Mouse (Mus musculus): ENCODE measurements around the gene Nos1ap. TPM values are rescaled to one million over a fixed set of nuclear protein-coding genes. Genes with fewer than 3 reads are reported as not detected.

The Nos1ap gene
- polyA plus RNA-seq, 1 experiment from 2014 or later: 6.0 TPM

DNA sequence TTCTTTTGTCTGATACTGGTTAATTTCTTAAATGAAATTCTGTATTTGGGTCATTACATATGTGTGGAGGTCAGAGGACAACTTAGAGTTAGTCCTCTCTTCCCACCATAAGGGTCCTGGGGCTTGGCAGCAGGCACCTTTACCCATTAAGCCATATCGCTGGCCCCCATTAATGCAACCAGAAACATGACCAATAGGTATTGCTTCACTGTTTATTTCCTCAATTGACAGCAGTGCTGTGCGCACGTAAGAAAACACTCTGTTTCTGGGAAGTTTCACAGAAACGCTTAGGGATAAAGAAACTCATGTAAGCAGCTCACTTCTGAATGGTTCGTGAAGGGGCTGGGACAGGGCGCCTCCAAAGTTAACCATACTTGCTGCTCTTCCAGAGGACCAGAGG is 44.4 kb downstream of the Nos1ap start:
- H3K9me3 ChIP-seq (ENCODE audit: low read length): peaks cover 6% of the 10 kb centered on the region; the same call in 1 of the 2 replicates
- H3K27me3 ChIP-seq (ENCODE audit: insufficient read depth, low read length): no peaks in the 10 kb centered on the region
- no peak overlapping the region for H3K4me3 ChIP-seq (ENCODE audit: low read depth, low read length)
- DNase-seq (no peak), ATAC-seq (peak; percentile 49; the same call in 1 of the 2 replicates)
- H3K27ac ChIP-seq (ENCODE audit: low read depth): peak overlapping the region; percentile 73
- WGBS (ENCODE audit: insufficient replicate concordance): 61% methylated on average over 6 of the region's 6 CpGs
- no peak overlapping the region for H3K9ac ChIP-seq (replicated peaks)
- no peaks in the 10 kb centered on the region for H3K36me3 ChIP-seq (replicated peaks; ENCODE audit: insufficient read depth, low read length)
- H3K4me1 ChIP-seq (ENCODE audit: insufficient read depth): no peaks in the 10 kb centered on the region
- TF ChIP-seq EP300 (IDR thresholded peaks at IDR 0.05; ENCODE audit: low read depth) (no peak), CTCF (IDR thresholded peaks at IDR 0.05; ENCODE audit: low read depth) (no peak)
- H3K4me2 ChIP-seq (ENCODE audit: low read depth, low read length): no peak overlapping the region

- TF ChIP-seq EP300 (IDR thresholded peaks at IDR 0.05; ENCODE audit: low read depth) (no peak), CTCF (IDR thresholded peaks at IDR 0.05; ENCODE audit: low read depth) (no peak)
- Histone ChIP-seq H3K4me3 (ENCODE audit: low read depth, low read length) (no peak overlapping the region), H3K27ac (ENCODE audit: low read depth) (peak overlapping the region; percentile 64; the same call in 1 of the 2 replicates), H3K9ac (replicated peaks) (no peak overlapping the region), H3K27me3 (ENCODE audit: insufficient read depth, low read length) (no peaks in the 10 kb centered on the region), H3K36me3 (replicated peaks; ENCODE audit: insufficient read depth, low read length) (no peaks in the 10 kb centered on the region), H3K4me1 (ENCODE audit: insufficient read depth) (peaks cover 36% of the 10 kb centered on the region), H3K9me3 (ENCODE audit: low read length) (peaks cover 6% of the 10 kb centered on the region; the same call in 1 of the 2 replicates), H3K4me2 (ENCODE audit: low read depth, low read length) (no peak overlapping the region)
- DNase-seq: no peak
- no peak for ATAC-seq
- 36% methylated on average over 3 of the region's 3 CpGs for WGBS (ENCODE audit: insufficient replicate concordance)
These were observed 50.2 kb downstream of the Nos1ap start for GRCm38 (mm10) chr1:170539507-170539906.

DNA sequence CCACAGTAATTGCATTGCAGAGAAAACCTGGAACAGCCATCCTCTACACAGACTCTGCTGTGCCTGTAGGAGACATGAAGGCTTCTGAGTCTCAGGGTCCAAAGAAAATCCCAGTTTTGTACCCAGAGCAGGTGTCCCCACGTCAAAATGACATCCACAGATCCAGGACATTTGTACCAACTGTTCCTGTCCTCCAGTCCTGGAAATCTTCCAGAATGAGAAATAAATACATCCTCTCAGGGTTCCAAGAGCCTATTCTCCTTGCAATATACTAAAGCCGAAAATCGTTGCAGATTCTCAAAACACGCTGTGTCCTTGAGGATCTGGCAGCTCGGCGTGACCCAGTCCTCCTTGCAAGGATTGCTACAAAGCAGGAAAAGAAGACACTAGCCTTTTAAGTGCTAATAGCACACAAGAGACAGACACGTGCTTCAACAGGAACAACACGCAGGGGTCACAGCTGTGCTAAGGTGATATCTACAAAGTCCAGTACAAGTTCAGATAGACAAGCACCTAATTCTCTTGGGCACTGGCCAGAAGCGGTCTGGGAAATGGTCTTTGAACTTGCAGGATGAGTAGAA is 51.1 kb downstream of the Nos1ap start:
- DNase-seq (peak; percentile 25), ATAC-seq (peak; percentile 82)
- Histone ChIP-seq H3K36me3 (replicated peaks; ENCODE audit: insufficient read depth, low read length) (no peaks in the 10 kb centered on the region), H3K4me2 (ENCODE audit: low read depth, low read length) (no peak overlapping the region), H3K27ac (ENCODE audit: low read depth) (peak overlapping the region; percentile 64), H3K9ac (replicated peaks) (no peak overlapping the region), H3K4me3 (ENCODE audit: low read depth, low read length) (no peak overlapping the region), H3K9me3 (ENCODE audit: low read length) (peaks cover 6% of the 10 kb centered on the region; the same call in 1 of the 2 replicates), H3K27me3 (ENCODE audit: insufficient read depth, low read length) (no peaks in the 10 kb centered on the region), H3K4me1 (ENCODE audit: insufficient read depth) (peaks cover 36% of the 10 kb centered on the region)
- WGBS (ENCODE audit: insufficient replicate concordance): 57% methylated on average over 9 of the region's 9 CpGs
- TF ChIP-seq CTCF (IDR thresholded peaks at IDR 0.05; ENCODE audit: low read depth): no peak
- no peak for TF ChIP-seq EP300 (IDR thresholded peaks at IDR 0.05; ENCODE audit: low read depth)

GRCm38 (mm10) chr1:170536344-170536743 is 53.3 kb downstream of the Nos1ap start:
- H3K9ac ChIP-seq (replicated peaks): no peak overlapping the region
- no peak overlapping the region for H3K4me3 ChIP-seq (ENCODE audit: low read depth, low read length)
- no peak for ATAC-seq
- H3K4me2 ChIP-seq (ENCODE audit: low read depth, low read length): 0 out of 2 replicates have a peak overlapping the region, but pooled peaks have one; percentile 22
- 42% methylated on average over 3 of the region's 3 CpGs for WGBS (ENCODE audit: insufficient replicate concordance)
- no peak for DNase-seq
- no peaks in the 10 kb centered on the region for H3K36me3 ChIP-seq (replicated peaks; ENCODE audit: insufficient read depth, low read length)
- H3K4me1 ChIP-seq (ENCODE audit: insufficient read depth): peaks cover 36% of the 10 kb centered on the region
- H3K27me3 ChIP-seq (ENCODE audit: insufficient read depth, low read length): no peaks in the 10 kb centered on the region
- TF ChIP-seq EP300 (IDR thresholded peaks at IDR 0.05; ENCODE audit: low read depth) (no peak), CTCF (IDR thresholded peaks at IDR 0.05; ENCODE audit: low read depth) (no peak)
- H3K27ac ChIP-seq (ENCODE audit: low read depth): no peak overlapping the region
- peaks cover 3% of the 10 kb centered on the region; the same call in 1 of the 2 replicates for H3K9me3 ChIP-seq (ENCODE audit: low read length)

- no peak for TF ChIP-seq CTCF (IDR thresholded peaks at IDR 0.05; ENCODE audit: low read depth)
- no peak for TF ChIP-seq EP300 (IDR thresholded peaks at IDR 0.05; ENCODE audit: low read depth)
- Histone ChIP-seq H3K9me3 (ENCODE audit: low read length) (no peaks in the 10 kb centered on the region), H3K27ac (ENCODE audit: low read depth) (peak overlapping the region; percentile 76), H3K4me2 (ENCODE audit: low read depth, low read length) (0 out of 2 replicates have a peak overlapping the region, but pooled peaks have one; percentile 32), H3K4me3 (ENCODE audit: low read depth, low read length) (no peak overlapping the region), H3K36me3 (replicated peaks; ENCODE audit: insufficient read depth, low read length) (no peaks in the 10 kb centered on the region), H3K4me1 (ENCODE audit: insufficient read depth) (peaks cover 36% of the 10 kb centered on the region), H3K27me3 (ENCODE audit: insufficient read depth, low read length) (no peaks in the 10 kb centered on the region), H3K9ac (replicated peaks) (no peak overlapping the region)
- ATAC-seq (peak; percentile 65), DNase-seq (peak; percentile 35)
- WGBS (ENCODE audit: insufficient replicate concordance): 27% methylated on average over 2 of the region's 2 CpGs
These were observed 54.4 kb downstream of the Nos1ap start for GRCm38 (mm10) chr1:170535221-170535620.

DNA sequence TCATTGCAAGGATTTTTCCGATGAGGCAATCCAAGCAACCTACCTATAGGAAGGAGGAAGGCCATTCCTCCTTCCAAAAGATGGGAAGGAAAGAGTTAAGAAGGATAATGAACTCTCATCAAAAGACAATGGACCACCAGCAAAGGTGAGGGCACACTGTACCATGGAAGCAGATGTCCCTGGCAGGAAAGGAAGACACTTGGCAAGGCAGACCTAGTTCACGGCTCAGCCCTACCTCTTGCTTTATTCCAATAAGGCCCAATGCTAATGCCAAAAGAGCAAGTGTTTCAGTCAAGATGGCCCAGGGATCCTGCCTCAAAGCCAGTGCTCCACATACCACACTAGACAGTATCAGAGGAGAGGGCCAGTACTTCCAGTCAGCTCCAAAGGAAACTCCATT is 58.4 kb downstream of the Nos1ap start:
- Histone ChIP-seq H3K9me3 (ENCODE audit: low read length) (no peaks in the 10 kb centered on the region), H3K27ac (ENCODE audit: low read depth) (no peak overlapping the region), H3K4me3 (ENCODE audit: low read depth, low read length) (no peak overlapping the region), H3K4me1 (ENCODE audit: insufficient read depth) (peaks cover 17% of the 10 kb centered on the region), H3K4me2 (ENCODE audit: low read depth, low read length) (no peak overlapping the region), H3K9ac (replicated peaks) (no peak overlapping the region), H3K27me3 (ENCODE audit: insufficient read depth, low read length) (no peaks in the 10 kb centered on the region), H3K36me3 (replicated peaks; ENCODE audit: insufficient read depth, low read length) (0 out of 2 replicates have a peak, but pooled peaks cover 3% of the 10 kb centered on the region)
- DNase-seq: no peak
- WGBS (ENCODE audit: insufficient replicate concordance): 91% methylated on average over 2 of the region's 2 CpGs
- TF ChIP-seq EP300 (IDR thresholded peaks at IDR 0.05; ENCODE audit: low read depth): no peak
- TF ChIP-seq CTCF (IDR thresholded peaks at IDR 0.05; ENCODE audit: low read depth): no peak
- no peak for ATAC-seq

Data from liver, postnatal 0 days (tissue).